Mouse (Mus musculus): ENCODE measurements at regions not wholly inside any gene's neighbourhood (a gene's known extent, or its start where the extent isn't known, plus 50 kb on each side); places are given as distances from the start of the nearest gene placed in this dataset.

DNA sequence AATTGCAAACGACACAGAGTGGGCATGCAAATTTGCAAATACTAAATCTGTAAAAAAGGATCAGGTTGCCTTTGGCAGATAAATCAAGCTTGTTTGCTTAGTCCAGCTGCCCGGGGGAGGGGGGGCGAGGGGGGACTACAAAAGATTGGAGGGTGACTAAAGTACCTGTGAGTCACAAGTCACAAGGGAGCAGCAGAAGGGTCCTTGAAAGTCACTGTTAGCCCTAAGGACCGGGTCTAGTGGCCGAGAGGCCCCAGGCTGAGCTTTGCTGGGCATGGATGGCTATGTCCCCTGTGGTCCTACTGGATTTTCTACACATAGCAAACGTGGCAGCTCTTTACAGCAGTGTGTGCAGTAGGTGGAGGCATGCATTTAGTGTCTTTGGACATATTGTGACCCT is 118.4 kb upstream of the Pitx1 start:
- DNase-seq (ENCODE audit: low read depth): no peak

- DNase-seq (ENCODE audit: low read depth): no peak
Measured at GRCm38 (mm10) chr13:55953426-55953825, 117.4 kb upstream of the Pitx1 start.

DNA sequence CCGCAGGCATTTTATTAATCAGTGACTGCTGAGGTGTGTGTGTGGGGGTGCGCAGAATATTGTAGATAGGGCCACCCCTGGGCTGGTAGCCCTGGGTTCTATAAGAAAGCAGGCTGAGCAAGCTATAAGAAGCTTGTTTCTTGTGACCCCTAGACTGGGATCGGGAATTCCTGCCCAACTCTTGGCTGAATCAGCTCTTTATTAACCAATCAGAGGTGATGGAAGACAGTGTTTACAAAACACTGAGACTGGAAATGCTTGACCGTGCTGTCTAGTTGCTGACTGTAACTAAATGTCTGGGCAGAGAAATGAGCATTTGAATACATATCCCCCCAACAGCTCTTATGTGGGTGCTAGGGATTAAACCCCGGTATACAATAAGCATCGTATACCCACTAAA is 114.8 kb upstream of the Pitx1 start:
- no peak for DNase-seq (ENCODE audit: low read depth)

- no peak for DNase-seq (ENCODE audit: low read depth)
Measured at GRCm38 (mm10) chr13:55948591-55948990, 112.6 kb upstream of the Pitx1 start.

- no peak for DNase-seq (ENCODE audit: low read depth)
Measured at GRCm38 (mm10) chr13:55948144-55948543, 112.2 kb upstream of the Pitx1 start.

GRCm38 (mm10) chr13:55937417-55937816 is 101.4 kb upstream of the Pitx1 start:
- DNase-seq (ENCODE audit: low read depth): no peak

GRCm38 (mm10) chr13:55937000-55937399 is 101.0 kb upstream of the Pitx1 start:
- no peak for DNase-seq (ENCODE audit: low read depth)

DNA sequence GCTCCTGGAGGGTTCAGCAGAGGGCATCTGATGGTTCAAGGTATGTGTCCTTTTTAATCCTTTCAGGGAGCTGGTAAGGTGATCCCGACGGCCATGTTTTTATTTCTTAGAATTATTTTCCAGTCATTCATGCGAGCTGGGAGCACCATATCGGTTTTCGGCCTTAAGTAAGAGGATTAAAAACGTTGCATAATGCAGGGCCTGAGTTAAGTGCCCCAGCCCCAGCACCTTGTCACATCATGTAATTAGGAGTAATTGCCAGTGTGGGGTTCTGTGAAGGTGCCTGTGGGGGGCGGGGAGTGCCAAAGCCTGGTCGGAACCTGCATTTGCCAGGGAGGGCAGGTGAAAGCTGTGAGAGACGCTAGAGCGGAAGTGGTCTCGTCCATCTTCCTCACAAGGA is 94.6 kb upstream of the Pitx1 start:
- no peak for DNase-seq (ENCODE audit: low read depth)

- no peak for DNase-seq (ENCODE audit: low read depth)
Measured at GRCm38 (mm10) chr13:55929814-55930213, 93.8 kb upstream of the Pitx1 start.

DNA sequence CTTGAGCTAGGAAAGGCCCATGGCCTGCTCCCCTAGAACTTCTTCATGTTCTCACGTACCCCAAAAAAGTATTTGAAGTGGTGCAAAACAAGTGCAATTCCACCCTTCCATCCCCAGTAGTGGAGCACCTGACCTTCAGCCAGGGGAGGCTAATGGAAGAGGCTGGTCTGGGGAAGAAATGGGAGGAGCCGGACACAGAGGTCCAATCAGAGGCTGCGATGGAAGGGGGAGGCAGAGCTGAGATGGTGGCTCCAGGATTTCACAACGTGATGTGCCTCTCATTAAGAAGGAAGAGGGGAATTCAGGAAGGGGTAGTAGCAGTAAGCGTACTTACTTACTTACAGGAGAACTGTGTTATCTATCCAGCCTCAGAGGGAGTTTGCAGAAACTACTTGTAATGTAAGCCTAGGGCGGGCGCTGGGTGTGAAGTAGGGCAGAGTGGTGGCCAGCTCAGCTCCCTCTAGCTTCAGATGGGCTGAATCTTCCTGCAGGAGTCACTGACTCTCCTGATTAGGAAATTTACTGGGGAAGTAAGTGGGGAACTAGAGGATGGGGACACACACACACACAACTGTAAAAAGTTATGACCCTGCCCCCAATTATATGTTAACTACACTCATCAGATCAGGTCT is 87.6 kb upstream of the Pitx1 start:
- no peak for DNase-seq (ENCODE audit: low read depth)

DNA sequence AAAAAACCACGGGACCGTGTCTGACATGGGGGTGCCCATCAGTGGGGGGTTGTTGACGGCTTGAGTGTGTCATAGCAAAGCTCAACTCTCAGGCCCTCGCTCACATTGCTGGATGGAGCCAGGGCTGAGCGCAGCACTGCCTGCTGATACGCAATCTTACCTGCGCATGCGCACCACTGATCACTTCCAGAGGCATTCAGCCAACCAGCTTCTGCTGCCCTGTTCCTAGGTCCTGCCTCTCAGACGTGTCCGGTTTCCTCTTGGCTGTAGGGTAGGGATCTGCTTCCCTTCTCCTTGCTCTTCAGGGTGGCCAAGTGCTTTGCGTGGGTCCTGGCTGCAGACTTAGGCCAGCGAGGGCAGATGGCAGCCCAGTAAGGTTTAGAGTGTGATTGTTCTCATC is 81.3 kb upstream of the Pitx1 start:
- no peak for DNase-seq (ENCODE audit: low read depth)

GRCm38 (mm10) chr13:55912271-55912711 is 76.3 kb upstream of the Pitx1 start:
- no peak for DNase-seq (ENCODE audit: low read depth)

- DNase-seq (ENCODE audit: low read depth): no peak
Measured at GRCm38 (mm10) chr13:55909941-55910340, 73.9 kb upstream of the Pitx1 start.

DNA sequence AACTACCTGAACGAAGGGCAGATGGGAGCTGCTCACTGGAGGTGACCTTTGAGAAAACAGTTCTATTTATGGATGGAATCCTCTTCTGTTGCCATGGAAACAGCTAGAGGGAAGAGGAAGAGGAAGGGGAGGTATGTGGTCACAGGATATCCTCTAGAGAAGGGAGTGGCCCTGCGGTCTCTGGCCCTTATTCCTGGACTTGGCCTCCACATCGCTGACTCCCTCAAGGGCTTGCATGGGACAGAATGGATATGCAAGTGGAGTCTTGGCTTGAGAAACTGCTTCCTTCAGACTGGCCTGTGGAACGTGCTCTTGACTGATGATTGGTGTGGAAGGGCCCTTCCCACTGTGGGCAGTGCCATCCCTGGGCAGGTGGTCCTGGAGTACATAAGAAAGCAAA is 68.9 kb upstream of the Pitx1 start:
- no peak for DNase-seq (ENCODE audit: low read depth)

DNA sequence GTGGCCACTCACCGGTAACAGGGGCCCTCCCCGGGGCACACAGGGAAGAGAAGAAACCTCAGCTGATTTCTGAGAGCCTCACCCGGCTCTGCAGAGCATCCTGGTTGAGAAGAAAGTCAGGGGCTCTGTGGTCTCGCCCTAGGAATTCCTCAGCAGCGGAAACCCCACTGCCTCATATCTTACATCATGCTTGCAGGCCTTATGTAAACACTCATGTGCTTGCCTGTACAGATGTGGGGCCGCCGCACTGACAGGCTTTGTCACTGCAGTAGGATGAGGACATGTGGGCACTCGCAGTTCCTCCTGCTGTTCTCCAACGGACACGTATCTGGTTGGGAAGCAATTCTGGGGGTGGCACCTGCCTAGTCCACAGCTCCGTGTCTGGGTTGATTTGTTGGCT is 66.3 kb upstream of the Pitx1 start:
- DNase-seq (ENCODE audit: low read depth): no peak

DNA sequence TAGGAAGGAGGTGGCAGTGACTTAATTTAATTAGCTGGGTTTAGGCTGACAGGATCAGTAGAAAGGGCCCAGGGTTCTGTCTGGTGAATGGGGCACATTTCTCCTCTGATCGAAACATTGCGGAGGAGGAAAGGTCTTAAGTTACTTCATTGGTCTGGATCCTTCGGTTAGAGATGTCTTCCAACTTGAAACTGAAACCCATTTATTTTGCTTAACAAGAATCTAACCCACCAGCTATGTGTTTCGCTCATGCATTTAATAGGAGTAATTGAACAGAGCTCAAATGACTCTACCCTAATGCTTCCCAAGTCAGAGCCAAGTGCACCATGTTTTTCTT is 64.2 kb upstream of the Pitx1 start:
- no peak for DNase-seq (ENCODE audit: low read depth)

GRCm38 (mm10) chr13:55899501-55900189 is 63.7 kb upstream of the Pitx1 start:
- DNase-seq (ENCODE audit: low read depth): no peak

DNA sequence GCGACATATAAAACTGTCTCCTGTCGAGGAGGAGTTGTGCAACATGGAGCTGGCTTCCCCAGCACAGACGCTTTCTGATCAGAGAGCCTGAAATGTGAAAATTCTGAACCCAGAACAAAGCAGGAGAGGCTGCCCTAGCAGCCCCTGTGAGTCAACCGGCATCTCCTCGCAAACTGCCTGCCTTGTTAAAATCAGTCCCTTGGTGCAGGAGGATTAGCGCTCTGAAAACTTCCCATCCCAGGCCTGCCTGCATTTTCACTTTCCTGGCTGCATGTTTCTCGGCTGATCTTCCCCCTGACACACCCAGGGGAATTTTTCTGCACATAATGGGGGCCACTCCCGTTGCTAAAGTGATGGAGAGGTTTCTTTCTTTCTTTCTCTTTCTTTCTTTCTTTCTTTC is 63.0 kb upstream of the Pitx1 start:
- DNase-seq (ENCODE audit: low read depth): no peak

- DNase-seq (ENCODE audit: low read depth): no peak
Measured at GRCm38 (mm10) chr13:55898257-55898950, 62.4 kb upstream of the Pitx1 start.

- DNase-seq (ENCODE audit: low read depth): no peak
Measured at GRCm38 (mm10) chr13:55895505-55895904, 59.5 kb upstream of the Pitx1 start.

GRCm38 (mm10) chr13:55893154-55894018 is 57.4 kb upstream of the Pitx1 start:
- DNase-seq (ENCODE audit: low read depth): no peak

GRCm38 (mm10) chr13:55892250-55892649 is 56.3 kb upstream of the Pitx1 start:
- DNase-seq (ENCODE audit: low read depth): no peak
